Mouse (Mus musculus) forebrain, embryonic 14.5 days (tissue): ENCODE measurements around the gene Ngef. TPM values are rescaled to one million over a fixed set of nuclear protein-coding genes. Genes with fewer than 3 reads are reported as not detected.

Source experiments
- ATAC-seq: fragments of 200-750 bp; cut with Nextera tagmentation; 2 replicates; pipeline ENCODE4 v1.8.0; 2017; ENCODE audit warnings: mild to moderate bottlenecking, moderate library complexity
- DNase-seq: peaks from one replicate; pipeline ENCODE4 v3.0.0-alpha.2; 2015; ENCODE audit warnings: low spot score
- H3K27ac ChIP-seq: fragments of 300-500 bp; sonication (generic); 2 replicates; pipeline ENCODE4 v1.5.1; 2014; ENCODE audit warnings: low read depth, mild to moderate bottlenecking, control low read depth, low read length, moderate library complexity
- H3K27me3 ChIP-seq: fragments of 300-500 bp; sonication (generic); replicated peaks from 2 replicates; pipeline ENCODE4 v1.6.1; 2014; ENCODE audit warnings: low read length, control low read depth, mixed read lengths; ENCODE audit not compliant: control insufficient read depth, insufficient read depth
- H3K36me3 ChIP-seq: fragments of 300-500 bp; sonication (generic); 2 replicates; pipeline ENCODE4 v1.6.1; 2014; ENCODE audit warnings: low read length, control low read depth; ENCODE audit not compliant: control insufficient read depth, insufficient read depth
- H3K4me1 ChIP-seq: fragments of 300-500 bp; sonication (generic); 2 replicates; pipeline ENCODE4 v1.6.1; 2014; ENCODE audit warnings: antibody characterized with exemption, low read length, control low read depth; ENCODE audit not compliant: control insufficient read depth, insufficient read depth
- H3K4me2 ChIP-seq: fragments of 300-500 bp; sonication (generic); 2 replicates; pipeline ENCODE4 v1.6.1; 2014; ENCODE audit warnings: mild to moderate bottlenecking, control low read depth, low read length
- H3K4me3 ChIP-seq: fragments of 300-500 bp; sonication (generic); 2 replicates; pipeline ENCODE4 v1.5.1; 2014; ENCODE audit warnings: low read depth, low read length, control low read depth
- H3K9ac ChIP-seq: fragments of 300-500 bp; sonication (generic); 2 replicates; pipeline ENCODE4 v1.6.1; 2014; ENCODE audit warnings: mild to moderate bottlenecking, low read length, control low read depth, moderate library complexity
- H3K9me3 ChIP-seq: fragments of 300-500 bp; sonication (generic); replicated peaks from 2 replicates; pipeline ENCODE4 v1.6.1; 2016; ENCODE audit warnings: low read length, control low read depth, mixed read lengths; ENCODE audit not compliant: control insufficient read depth
- WGBS: fragments of 180-500 bp; shearing (Covaris S2); extraction: QIAGEN DNeasy Blood & Tissue Kit; methylation state at CpG from one replicate; pipeline ENCODE4 v1.1.7; 2014; 5-methylcytosine and 5-hydroxymethylcytosine counted together
- polyA plus RNA-seq: library from polyadenylated mRNA; unstranded; fragments of >200 nt; fragmentation: Nextera tagmentation; extraction: Ambion mirVana; gene quantifications from 2 replicates; pipeline ENCODE4 v1.2.1, GENCODE M21; 2014

Gene Ngef
- polyA plus RNA-seq, 1 experiment from 2014 or later = 8.0 TPM

- no peak overlapping the region for H3K27ac ChIP-seq
- DNase-seq = no peak
- no peak overlapping the region for H3K9ac ChIP-seq
- H3K36me3 ChIP-seq = no peaks in the 10 kb centered on the region
- no peak overlapping the region for H3K4me2 ChIP-seq
- H3K9me3 ChIP-seq = no peaks in the 10 kb centered on the region
- no peak for ATAC-seq
- 40% methylated on average over 7 of the region's 7 CpGs for WGBS
- H3K27me3 ChIP-seq = no peaks in the 10 kb centered on the region
- no peaks in the 10 kb centered on the region for H3K4me1 ChIP-seq
- H3K4me3 ChIP-seq = no peak overlapping the region
These were observed 32.1 kb downstream of the Ngef start for GRCm38 (mm10) chr1:87541614-87542013.

DNA sequence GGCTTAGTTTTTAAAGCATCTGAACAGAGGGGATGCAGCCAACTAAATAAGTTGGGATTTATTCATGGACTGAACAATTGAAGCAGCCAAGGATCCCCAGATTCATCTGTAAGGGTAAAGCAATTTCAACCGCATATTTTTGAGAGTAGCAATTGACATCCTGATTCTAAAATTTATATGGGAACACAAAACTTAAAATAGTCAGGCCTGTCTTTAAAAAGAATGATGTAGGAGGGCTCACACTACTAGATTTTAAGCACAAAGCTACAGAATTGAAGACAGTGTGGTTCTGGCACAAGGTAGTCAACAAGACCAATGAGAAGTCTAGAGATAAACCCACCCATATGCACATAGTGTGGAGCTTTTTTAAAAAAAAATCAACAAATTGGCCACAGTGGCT lies 36.7 kb downstream of the Ngef start:
- ATAC-seq (no peak), DNase-seq (no peak)
- Histone ChIP-seq H3K4me3 (no peak overlapping the region), H3K4me2 (no peak overlapping the region), H3K36me3 (no peaks in the 10 kb centered on the region), H3K9ac (no peak overlapping the region), H3K27me3 (no peaks in the 10 kb centered on the region), H3K9me3 (no peaks in the 10 kb centered on the region), H3K27ac (no peak overlapping the region), H3K4me1 (no peaks in the 10 kb centered on the region)
- WGBS = 98% methylated on average over 1 of the region's 1 CpGs

DNA sequence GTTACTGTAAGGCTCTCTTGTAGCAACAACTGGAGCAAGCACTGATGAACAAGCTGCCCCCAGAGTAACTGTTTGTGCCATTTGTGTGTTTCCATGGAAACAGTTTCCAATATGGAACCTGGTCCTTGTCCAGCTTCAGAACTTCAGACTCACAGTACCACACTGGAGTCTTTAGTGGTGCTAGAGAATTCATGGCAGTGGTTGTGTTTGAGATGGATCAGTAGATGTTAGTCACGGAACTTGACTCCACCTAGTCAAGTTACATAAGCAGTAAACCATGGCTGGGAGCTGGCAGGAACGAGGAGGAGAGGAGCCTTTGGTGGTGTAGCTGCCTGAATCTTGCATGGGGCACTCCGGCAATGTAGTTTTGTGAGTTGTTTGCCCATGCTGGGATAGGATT lies 39.6 kb downstream of the Ngef start:
- Histone ChIP-seq H3K9ac (no peak overlapping the region), H3K36me3 (no peaks in the 10 kb centered on the region), H3K4me2 (no peak overlapping the region), H3K9me3 (no peaks in the 10 kb centered on the region), H3K4me1 (no peaks in the 10 kb centered on the region), H3K27me3 (no peaks in the 10 kb centered on the region), H3K27ac (no peak overlapping the region), H3K4me3 (no peak overlapping the region)
- no peak for DNase-seq
- 89% methylated on average over 3 of the region's 3 CpGs for WGBS
- no peak for ATAC-seq

DNA sequence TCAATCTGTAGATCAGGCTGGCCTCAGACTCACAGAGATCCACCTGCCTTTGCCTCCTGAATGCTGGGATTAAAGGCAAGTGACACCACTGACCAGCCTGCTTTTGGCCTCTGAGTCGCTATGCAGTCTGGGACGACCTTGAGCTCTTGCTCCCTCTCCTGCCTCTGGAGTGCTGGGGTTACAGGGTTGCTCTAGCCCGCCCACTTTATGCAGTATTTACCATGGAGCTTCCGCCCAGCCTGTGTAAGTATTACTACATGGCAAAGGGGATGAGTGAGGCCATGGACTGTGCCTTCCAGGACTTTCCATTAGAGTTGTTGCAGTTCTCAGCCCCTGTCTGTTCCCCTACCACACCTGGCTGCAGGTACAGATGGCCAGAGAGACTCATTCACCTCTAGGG lies 41.3 kb downstream of the Ngef start:
- H3K36me3 ChIP-seq = no peaks in the 10 kb centered on the region
- H3K9me3 ChIP-seq = no peaks in the 10 kb centered on the region
- no peak overlapping the region for H3K27ac ChIP-seq
- H3K9ac ChIP-seq = no peak overlapping the region
- H3K4me3 ChIP-seq = no peak overlapping the region
- 90% methylated on average over 4 of the region's 4 CpGs for WGBS
- no peaks in the 10 kb centered on the region for H3K4me1 ChIP-seq
- no peaks in the 10 kb centered on the region for H3K27me3 ChIP-seq
- ATAC-seq (no peak), DNase-seq (no peak)
- no peak overlapping the region for H3K4me2 ChIP-seq

GRCm38 (mm10) chr1:87527191-87527590 lies 46.5 kb downstream of the Ngef start:
- no peaks in the 10 kb centered on the region for H3K9me3 ChIP-seq
- H3K27ac ChIP-seq = no peak overlapping the region
- H3K4me3 ChIP-seq = no peak overlapping the region
- no peaks in the 10 kb centered on the region for H3K36me3 ChIP-seq
- H3K27me3 ChIP-seq = no peaks in the 10 kb centered on the region
- H3K4me2 ChIP-seq = no peak overlapping the region
- no peak overlapping the region for H3K9ac ChIP-seq
- H3K4me1 ChIP-seq = no peaks in the 10 kb centered on the region
- ATAC-seq (no peak), DNase-seq (no peak)
- 72% methylated on average over 9 of the region's 9 CpGs for WGBS

GRCm38 (mm10) chr1:87525041-87525440 lies 48.6 kb downstream of the Ngef start:
- H3K27me3 ChIP-seq = no peaks in the 10 kb centered on the region
- H3K27ac ChIP-seq = no peak overlapping the region
- H3K36me3 ChIP-seq = no peaks in the 10 kb centered on the region
- H3K4me2 ChIP-seq = no peak overlapping the region
- whole genome bisulfite sequencing = 93% methylated on average over 7 of the region's 7 CpGs
- H3K9ac ChIP-seq = no peak overlapping the region
- no peak overlapping the region for H3K4me3 ChIP-seq
- no peaks in the 10 kb centered on the region for H3K4me1 ChIP-seq
- ATAC-seq (no peak), DNase-seq (no peak)
- H3K9me3 ChIP-seq = no peaks in the 10 kb centered on the region

DNA sequence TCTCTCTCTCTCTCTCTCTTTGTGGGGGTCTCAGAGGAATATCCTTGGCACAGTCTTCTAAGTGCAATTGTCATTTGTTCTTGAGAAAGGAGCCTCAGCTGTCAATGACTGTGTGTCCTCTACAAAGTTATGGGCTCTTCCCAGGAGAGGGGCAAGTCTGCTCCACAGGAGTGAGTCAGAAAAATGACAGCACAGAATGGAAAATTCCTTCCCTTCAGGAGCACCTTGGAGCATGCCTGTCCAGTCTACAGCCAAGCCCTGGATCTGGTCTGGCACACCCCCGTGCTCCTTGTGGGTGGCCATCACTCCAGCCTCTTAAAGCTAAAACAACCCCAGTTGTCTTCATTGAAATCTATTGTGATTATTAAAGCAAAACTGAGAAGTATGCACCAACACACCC lies 52.1 kb downstream of the Ngef start:
- Histone ChIP-seq H3K9ac (no peak overlapping the region), H3K27ac (no peak overlapping the region), H3K4me1 (no peaks in the 10 kb centered on the region), H3K9me3 (no peaks in the 10 kb centered on the region), H3K27me3 (no peaks in the 10 kb centered on the region), H3K36me3 (no peaks in the 10 kb centered on the region), H3K4me2 (no peak overlapping the region), H3K4me3 (no peak overlapping the region)
- DNase-seq (no peak), ATAC-seq (no peak)
- 68% methylated on average over 1 of the region's 1 CpGs for WGBS

DNA sequence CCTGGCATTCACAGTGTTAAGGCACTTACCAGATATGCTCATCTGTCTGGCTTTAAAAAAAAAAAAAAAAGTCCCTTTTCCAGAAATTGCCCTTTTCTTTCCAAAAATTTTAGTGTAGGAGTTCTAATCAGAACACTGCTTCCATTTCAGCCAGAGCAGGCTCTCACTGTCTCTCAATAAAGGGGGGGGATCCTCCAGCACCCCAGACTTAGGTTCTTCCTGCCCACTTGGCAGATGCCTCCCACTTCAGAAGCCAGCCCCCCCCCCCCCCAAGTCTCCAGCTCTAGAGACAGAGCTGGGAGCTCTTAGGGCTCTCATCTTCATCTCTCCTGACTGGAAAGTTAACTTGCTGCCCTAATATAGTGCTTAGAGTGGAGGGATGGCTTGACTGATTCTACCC lies 53.2 kb downstream of the Ngef start:
- H3K9ac ChIP-seq = no peak overlapping the region
- DNase-seq (no peak), ATAC-seq (no peak)
- H3K9me3 ChIP-seq = no peaks in the 10 kb centered on the region
- no peak overlapping the region for H3K4me2 ChIP-seq
- H3K27me3 ChIP-seq = no peaks in the 10 kb centered on the region
- no peaks in the 10 kb centered on the region for H3K36me3 ChIP-seq
- no peak overlapping the region for H3K4me3 ChIP-seq
- H3K4me1 ChIP-seq = no peaks in the 10 kb centered on the region
- no peak overlapping the region for H3K27ac ChIP-seq

GRCm38 (mm10) chr1:87510845-87511244 lies 62.8 kb downstream of the Ngef start:
- Histone ChIP-seq H3K9me3 (no peaks in the 10 kb centered on the region), H3K27me3 (peaks cover 25% of the 10 kb centered on the region), H3K27ac (no peak overlapping the region), H3K36me3 (no peaks in the 10 kb centered on the region), H3K4me3 (peak overlapping the region; percentile 69), H3K4me2 (peak overlapping the region; percentile 94), H3K9ac (no peak overlapping the region), H3K4me1 (peaks cover 5% of the 10 kb centered on the region; the same call in 1 of the 2 replicates)
- no peak for DNase-seq
- ATAC-seq = peak; percentile 22; the same call in 1 of the 2 replicates
- WGBS = 11% methylated on average over 5 of the region's 5 CpGs
